Mouse (Mus musculus) kidney, postnatal 4 days (tissue): ENCODE results near the gene Mex3d.

Source experiments
- DNase-seq, 2 experiments: peaks; one replicate each; pipeline ENCODE4 v3.0.0; 2021; ENCODE audit warnings: mixed read lengths in 2 of 2

The Mex3d gene

DNA sequence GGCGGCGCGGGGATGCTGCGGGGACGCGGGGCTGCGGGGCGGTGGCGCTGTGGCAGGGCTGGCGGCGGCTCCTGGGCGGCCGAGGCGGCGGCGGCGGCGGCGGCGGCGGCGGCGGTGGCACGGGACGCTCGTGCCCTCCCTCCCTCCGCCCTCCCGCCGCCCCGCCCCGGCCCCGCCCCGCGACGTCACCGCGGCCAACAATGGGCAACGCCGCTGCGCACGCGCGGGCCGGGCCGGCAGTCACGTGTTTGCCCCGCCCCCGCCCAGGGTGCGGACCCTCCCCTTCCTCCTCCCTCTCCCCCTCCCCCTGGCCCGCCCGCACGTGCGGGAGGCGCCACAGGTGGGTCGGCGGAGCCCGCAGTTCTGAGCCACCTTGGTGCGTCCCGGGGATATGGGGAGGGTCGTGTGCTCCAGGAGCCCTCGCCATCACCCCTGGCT lies at the start of gene Mex3d:
Mex3d (minus strand) TSS at position 138 of the 438 bp plus-strand sequence.
- peak; percentile 93 to 96 for DNase-seq

DNA sequence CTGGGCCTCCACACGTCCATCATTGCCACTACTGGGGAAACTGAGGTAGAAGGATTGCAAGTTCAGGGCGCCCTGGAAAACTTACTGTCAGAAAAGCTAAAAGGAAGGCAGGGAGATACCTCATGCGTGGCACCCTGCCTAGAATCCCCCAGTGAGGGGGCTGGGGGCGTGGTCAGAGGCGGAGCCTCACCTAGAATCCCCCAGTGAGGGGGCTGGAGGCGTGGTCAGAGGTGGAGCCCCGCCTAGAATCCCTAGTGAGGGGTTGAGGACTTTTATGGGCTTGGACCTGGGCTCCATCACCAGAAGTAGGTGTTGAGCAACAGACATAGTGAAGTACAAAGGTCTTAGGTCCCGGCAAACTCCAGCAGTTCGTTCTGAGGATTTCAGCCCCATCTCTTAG lies 48.8 kb upstream of the Mex3d start:
- peak; percentile 72 to 77 for DNase-seq

DNA sequence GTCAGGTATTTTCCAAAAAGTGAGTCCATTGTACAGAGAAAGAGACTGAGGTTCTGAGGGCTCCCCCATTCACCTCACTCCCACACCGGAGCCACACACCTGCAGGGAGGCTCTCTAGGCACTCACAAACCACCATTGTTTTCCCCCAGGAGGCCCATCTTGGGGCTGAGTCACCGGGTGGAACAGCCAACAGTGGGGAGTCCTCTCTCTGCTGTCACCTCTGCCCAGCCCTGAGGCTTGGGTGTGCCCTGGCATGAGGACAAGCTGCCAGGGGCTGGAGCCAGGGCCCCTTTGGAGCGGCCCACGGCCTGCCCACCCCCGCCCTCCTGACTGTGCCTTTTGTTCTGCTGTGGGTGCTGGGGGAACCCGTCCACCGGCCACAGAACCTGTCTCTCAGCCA lies 48.3 kb upstream of the Mex3d start:
- peak in 1 of 2 experiments; percentile 35 for DNase-seq

DNA sequence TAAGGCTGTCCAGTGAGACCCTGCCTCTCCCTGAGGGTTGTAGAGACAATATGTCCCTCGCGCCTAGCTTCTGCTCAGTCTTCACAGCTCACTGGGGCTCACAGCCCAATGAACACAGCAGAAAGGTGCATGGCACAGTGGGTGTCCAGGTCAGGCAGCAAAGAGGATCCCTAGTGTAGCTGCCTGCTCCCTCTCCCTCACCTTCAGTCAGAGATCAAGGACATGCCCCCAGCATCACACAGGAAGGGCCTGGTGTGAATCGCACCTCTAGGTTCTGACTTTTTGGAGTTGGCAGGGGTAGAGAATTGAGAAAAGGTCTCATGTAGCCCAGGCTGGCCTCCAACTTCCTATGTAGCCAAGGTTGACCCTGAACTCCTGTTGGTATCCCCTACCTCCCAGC lies 47.4 kb upstream of the Mex3d start:
- DNase-seq, result no peak

DNA sequence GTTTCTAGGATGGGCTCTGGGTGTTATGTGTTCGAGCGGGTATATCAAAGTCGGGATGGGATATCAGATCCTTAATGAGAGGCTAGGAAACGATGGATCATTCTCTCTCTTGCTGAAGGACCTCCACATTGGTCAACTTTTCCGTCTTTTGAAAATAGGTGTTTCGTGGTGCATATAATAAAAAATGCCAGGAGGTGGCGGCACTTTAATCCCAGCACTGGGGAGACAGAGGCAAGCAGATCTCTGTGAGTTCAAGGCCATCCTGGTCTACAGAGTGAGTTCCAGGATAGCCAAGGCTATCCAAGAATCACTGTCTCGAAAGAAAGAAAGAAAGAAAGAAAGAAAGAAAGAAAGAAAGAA lies 46.8 kb upstream of the Mex3d start:
- no peak for DNase-seq

DNA sequence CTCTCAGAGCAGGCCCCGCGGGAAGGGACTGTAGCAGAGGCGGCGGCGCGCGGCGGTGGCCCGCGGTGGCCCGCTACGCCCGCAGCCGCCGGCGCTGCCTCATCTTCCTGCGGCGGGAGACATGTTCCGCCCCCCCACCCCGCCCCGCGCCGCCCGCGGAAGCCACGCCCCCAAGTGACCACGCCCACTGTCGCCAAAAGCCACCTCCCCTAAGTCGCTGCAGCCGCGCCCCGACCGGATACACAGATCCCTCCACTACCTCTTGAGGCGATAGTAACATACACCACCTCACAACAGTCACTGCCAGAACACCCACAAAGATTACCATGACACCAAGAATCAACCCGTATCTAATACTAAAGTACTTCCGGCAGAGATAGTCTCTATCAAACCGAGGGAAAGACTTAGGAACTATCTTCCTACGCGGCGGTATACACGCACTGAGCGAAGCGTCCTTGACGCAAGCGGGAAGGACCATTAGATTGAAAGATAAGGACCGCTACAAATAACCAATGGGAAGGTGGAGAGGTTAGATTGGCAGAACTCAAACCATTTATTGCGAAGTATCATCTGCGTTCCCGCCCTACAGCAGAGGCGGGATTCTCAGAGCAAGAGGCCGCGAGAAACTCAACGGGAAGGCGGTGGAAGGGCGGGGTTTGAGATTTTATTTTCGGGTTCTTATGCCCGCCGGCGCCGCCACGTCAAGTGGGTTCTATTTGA lies 46.2 kb upstream of the Mex3d start, which contains the start of gene Tcf3:
Tcf3 (minus strand) TSS at position 135 of the 720 bp plus-strand sequence.
- peak; percentile 96 for DNase-seq

DNA sequence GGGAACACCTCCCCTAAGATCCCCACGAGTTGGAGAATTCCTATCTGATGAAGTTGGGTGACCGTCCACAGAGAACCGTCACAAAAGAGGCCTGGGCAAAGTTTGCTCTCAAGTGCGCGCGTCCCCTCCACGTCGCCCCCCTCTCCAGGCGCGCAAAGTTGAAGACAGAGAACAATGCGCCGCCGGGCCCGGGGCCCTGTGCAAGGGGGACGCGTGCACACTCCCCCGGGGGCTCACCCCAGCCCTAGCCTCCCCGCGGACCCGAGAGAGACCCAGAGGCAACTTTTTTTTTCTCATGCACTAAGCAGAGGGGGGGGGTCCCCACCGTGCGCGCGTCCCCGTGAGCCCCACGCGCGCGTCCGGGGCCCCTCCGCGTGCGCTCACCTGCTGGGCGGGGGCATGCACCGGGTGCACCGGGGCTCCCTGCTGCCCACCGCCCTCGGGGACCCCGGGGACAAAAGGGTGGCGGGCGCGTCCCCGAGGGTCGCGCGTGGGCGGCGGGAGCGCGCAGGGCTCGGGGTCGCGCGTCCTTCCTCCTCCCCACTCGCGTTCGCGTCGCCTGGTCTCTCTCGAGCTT lies 45.6 kb upstream of the Mex3d start:
- DNase-seq, result peak; percentile 66 to 79

DNA sequence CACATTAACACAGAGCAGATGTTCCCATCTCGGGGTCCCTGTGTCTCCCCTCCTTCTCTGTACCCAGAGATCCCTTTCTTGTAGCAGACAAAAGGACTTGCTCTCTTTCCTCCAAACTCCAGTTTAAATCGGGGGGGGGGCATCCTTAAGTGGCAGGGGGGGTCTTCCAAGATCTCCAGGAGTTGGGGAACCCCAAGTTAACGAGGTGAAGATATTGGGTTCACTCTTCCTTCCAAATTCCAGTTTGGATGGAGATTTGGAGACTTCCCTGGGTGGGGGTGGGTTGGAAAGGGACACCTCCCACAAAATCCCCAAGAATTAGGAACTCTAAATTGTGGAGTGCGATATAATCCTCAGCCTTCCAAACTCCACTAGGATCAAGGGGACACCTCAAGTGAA lies 44.9 kb upstream of the Mex3d start:
- DNase-seq, result no peak

DNA sequence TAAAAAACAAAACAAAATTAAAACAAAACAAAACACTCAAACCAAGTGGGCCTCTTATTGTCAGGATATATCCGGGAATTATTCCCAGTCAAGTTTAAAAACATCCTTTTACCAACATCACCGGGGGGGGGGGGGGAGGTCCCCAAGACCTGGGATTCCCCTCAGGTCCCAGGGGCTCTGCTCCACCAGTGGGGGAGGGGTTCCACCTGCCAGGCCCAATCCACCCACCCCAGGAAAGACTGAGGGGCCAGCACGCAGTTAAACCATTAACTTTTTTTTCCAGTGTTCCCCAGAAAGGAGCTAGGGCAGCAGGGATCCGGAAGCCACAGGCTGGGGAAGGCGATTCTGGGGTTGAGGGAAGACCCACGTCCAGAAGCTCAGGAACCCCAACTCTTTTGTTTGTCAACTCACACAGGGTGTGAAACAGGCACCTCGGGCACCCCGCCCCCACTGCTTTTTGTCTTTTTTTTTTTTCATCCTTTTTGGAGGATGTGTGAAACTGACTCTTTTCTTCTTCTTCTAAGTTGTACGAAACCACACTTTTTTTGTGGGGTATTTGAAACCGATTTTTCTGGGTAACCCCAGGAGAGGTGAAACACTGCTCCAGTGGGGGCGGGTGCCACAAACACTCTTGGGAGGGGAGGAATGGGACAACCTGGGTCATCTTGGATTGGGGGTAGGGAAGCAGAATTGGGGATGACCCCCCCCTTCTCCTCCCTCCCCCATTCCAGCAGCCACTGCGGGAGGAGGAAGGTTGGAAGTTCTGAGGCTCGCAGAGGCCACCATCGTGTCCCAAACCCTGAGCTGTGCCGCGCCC lies 44.3 kb upstream of the Mex3d start:
- no peak for DNase-seq

DNA sequence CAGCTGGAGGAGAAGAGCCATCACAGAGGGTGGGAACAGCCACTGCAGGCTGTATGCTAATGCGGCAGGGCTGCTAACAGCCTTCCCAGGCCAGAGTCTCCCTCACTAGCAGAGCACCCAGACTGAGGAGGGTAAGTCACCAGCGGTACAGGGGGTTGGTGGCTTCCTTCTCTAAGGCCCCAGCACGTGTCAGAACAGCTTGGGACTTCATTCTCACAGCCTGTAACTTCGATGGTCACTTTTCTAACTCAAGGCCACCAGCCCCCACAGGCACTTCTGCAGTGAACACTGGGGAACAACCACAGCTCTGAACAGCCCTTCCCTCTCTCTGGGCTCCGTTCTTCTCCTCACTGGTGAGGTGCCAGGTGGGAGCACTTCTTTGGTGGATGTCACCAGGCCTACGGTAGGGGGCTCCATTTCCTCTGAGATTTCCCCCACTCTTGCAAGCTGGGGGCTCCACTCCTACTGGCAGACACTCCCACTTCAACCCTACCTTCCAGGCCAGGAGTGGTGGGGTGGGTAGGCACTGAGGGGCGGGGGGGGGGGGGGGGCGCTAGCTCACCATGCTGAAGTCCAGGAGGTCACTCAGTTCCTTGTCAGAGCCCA lies 43.0 kb upstream of the Mex3d start:
- no peak for DNase-seq

DNA sequence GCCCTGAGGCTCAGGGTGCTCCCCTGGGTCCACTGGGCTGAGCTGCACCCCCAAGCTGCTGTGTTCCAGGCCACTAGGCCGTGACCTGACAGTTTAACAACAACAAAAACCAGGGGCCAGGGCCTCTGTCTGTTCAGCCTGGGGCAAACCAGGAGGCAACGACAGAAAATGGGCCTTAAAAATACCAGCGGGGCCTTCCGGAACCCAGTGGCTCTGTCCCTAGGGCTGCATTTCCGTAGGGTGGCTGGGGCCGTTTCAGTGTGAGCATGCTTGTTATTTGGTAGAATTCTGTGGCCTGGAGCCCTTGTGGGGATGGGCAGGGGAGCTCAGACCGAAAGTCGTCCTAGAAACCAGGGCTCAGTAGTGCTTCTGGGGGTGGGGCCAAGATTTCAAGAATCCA lies 42.3 kb upstream of the Mex3d start:
- no peak for DNase-seq

DNA sequence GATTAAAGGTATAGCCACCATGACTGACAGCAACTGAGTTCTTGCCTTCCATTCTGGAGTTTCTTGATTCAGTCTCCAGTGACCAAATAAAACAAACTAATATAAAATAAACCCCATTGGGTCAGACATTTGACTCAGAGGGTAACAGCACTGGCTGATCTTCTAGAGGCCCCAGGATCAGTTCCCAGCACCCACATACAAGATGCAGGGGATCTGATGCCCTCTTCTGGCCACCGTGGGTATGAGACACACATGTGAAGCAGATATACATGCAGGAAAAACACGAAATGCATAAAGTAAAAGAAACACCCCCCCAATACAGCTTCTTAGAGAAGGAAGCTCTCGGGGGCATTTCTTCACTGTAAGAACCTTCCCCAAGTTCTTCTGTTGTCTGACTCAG lies 37.6 kb upstream of the Mex3d start:
- no peak for DNase-seq

DNA sequence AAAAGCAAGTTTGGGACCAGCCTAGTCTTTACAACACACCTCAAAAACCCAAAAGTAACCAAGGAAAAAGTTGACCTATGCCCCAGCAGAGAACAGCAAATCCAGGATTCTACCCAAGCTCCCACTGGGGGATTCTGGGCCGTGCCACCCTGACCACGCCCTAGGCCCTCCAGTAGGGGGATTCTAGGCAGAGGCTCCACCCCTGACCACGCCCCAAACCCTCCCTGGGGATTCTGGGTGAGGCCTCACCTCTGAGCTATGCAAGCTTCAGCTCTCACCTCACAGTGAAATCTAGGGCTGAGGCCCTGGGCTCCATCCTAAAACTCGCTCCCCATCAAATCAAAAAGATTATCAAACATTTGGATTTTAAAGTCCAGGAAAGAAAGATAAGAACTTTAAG lies 36.1 kb upstream of the Mex3d start:
- peak; percentile 64 to 70 for DNase-seq

DNA sequence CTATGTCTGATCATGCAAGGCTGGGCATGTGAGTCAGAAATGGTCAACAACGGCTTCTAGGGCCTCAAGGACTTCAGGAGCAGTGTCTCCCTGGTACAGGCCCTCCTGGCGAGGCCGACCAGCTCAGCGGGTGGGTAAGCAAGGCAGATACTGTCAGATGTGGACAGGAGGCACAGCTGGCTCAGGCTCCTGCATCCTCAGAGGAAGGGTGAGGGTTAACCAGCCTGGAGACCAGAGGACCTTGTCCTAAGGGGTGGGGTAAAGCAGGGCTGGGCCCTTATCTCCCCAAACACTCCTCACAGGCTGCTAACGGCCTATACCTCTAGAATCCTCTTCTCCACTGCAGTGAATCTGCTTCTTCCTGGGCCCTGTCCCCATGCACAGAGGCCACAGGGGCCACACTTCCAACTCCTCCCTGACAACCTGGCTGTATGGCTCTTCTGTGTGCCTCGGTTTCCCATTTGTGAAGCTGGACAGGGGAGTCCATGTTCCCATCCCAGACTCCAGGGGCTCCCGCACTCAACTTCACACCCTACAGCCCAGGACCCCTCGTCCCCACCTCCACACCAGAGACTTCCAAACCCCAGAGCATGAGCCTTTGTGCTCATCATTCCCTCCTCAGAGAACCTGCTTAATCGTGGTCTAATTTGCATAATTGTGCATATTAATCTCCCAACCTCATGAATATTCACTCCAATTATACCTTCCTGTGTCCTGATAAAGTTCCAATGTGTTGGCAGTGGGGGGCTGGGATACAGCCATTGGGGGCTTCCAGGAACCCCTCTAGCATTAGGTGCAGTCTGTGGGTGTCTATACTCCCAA lies 34.4 kb upstream of the Mex3d start:
- DNase-seq, result no peak

DNA sequence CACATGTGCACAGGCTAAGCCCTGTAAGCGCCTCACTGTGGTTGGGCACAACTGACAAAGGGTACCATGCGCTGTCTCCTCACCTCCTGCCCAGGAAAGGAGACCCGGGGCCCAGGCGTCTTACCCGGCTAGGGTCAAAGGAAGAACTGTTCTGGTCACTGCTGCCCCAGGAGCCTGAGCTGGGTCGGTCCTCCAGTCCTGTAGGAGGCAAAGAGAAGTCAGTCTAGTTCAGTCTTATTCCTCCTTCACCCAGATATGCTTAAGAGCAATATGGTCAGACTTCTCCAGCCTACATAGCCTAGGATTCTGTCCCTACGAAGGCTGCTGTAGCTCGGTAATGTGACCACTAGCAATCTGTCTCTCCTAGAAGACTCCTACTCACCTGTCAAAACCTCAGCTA lies 33.7 kb upstream of the Mex3d start:
- DNase-seq, result no peak

DNA sequence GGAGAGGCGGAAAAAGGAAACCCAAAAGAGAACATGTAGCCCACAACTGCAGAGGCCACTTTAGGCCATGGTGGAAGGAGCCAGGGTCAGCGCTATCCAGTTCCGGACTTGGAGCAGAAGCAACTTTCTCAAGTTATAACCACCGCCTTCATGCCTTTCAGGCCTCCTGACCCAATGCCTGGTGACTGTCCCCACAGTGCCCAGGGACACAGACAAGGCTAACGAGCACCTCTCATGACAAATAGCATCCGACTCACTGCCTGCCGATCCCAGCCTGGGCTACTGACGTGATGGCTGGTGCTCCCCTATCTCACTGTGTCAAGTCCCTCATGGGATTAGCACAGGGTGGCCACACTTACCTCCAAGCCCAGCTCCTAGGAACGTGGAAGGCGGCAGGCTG lies 33.3 kb upstream of the Mex3d start:
- no peak for DNase-seq

DNA sequence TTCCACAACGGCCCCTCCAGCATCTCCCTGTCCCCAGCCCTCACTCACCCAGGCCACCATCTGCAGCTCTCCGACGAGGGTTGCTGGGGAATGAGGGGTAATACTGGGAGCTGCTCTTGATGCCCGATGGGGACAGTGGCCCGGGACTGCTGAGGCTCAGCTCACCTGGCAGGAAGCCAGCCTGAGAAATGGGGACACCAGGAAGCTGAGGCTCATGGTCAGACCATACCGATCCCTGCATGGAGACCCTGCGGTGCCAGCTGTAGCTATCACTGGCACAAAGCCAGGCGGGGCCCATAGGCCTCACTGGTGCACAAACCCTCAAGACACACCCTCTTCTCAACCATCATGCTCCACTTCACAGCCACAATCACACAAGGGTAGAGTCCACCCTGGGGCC lies 32.0 kb upstream of the Mex3d start:
- DNase-seq, result no peak

DNA sequence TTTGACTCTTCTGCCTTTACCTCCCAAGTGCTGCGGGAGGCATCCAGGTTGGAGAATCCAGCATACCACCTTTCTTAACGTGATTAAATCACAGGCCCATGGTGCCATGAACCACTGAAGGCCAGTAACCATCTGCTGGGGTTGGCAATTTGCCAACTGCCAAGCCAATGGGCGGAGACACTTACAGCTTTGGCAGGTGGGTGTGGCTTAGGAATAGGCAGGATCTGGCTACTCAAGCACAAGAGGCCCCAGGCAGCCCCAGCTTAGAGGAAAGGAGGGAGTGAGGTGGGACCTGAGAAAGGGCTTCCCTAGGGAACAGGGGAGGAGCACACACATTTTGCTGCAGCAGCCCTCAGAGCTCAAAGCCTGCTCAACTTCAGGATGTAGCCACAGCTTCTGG lies 30.9 kb upstream of the Mex3d start:
- DNase-seq, result peak; percentile 53 to 66

DNA sequence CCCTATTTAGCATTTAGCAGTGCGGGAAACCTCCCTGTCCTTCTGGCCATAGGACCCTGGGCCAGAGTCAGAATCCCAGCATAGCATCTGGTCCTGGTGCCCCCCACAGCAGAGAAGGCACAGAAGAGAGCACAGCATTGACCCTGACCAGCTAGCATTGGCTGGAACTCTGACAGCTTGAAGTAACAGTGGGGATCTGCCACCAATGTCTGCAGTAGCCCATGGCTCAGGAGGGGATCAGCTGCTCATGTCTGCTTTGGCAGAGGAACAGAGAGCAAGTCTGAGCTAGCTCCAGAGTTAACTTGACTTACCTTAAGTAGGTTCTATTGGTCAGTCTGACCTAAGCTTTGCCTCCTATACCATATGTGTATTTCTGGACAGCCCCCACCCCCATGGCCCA lies 30.4 kb upstream of the Mex3d start:
- no peak for DNase-seq

DNA sequence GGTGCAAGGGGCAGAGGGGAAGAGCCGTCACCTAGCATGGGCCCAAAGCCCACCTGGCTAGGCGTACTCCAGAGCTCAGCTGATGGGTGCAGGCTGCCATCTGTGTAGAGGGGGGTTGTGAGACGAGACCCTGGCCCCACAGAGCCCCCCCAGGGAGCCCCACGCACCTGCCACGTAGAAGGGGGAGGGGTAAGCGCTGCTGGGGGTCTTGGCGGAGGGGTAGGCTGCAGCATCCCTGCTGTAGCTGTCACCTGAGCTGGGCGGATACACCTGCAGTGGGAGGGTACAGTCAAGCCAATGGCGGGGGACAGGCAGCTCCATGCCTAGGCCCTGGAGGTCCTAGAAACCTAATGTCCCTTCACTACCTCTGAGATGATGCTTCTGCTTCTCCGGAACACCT lies 29.9 kb upstream of the Mex3d start:
- no peak for DNase-seq

DNA sequence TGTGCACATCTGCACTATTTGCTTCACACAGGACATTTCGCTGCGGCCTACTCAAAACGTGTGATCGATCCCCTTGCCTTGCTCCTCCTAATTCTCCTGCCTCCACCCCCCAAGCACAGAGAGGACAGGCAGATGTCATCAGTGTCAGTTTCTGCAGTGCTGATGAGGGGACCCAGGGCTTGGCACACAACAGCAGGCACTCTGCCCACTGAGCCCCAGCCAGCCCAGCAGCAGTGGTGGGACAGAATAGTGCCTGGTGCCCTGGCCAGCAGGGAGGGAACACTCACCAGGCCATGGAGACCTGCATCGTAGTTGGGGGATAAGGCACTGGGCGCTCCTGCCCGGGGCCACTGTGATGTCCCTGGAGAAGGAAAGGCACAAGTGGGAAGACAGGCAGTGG lies 28.1 kb upstream of the Mex3d start:
- no peak for DNase-seq

DNA sequence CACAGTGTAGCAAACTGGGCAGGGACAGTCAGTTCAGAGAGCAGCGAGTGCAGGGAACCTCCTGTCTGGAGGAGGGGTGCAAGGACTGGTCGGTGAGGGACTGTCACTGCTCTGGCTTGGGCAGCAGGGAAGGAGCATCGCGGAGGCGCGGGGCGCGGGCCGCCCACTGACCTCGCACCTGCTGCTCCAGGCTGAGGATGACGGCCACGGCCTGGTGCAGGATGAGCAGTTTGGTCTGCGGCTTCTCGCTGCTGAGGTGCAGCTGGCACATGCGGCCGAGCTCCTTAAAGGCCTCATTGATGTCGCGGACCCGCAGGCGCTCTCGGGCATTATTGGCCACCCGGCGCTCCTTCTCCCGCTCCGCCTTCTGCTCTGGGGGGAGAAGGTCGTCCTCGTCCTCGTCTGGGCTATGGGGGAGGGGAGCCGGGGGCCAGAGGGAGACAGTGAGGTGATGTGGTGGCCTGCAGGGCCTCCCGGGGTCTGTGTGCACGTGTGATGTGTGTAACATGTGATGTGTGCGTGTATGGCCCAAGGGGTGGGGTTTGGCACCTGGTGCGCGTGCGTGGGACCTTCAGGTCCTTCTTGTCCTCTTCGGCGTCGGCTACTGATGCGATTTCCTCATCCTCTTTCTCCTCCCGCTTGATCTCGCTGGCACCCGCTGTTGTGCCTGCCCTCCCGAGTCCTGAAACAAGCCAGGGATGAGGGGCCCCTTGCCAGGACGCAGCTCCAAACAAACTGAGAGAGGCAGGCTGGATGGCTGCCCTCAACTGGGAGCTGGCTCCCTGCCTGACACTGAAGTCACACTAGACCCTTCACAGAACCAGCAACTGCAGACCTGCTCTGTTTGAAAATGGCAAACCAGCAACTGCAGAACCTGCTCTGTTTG lies 25.4 kb upstream of the Mex3d start:
- no peak for DNase-seq
